In genomic region chr19:48294251-48294650, GRCm38 (mm10) we compare ENCODE assay signal across 22 mouse cellular contexts.
DNase-seq lines count a peak whose midpoint lies in the region; ATAC-seq and TF ChIP-seq lines count a peak whose summit lies in the region.
"Had no signal": no experiment of that assay in that cellular context is flagged by ENCODE, and none has a peak within 500 bp of the region (broad histone marks: within the 10 kb centered on the region; RNA-seq: fewer than 3 reads in every experiment).

No protein-coding gene starts in this region.

- peak; percentile 64; the same call in 1 of the 2 replicates for ATAC-seq in limb, embryonic 12.5 days (ENCODE audit: insufficient number of reproducible peaks, insufficient read depth, low FRiP score, low TSS enrichment, low read depth)
- ATAC-seq in limb, embryonic 14.5 days (ENCODE audit: low FRiP score, low read depth), result no peak
- ATAC-seq in liver, embryonic 11.5 days (replicated peaks; ENCODE audit: low FRiP score), result no peak
- ATAC-seq in erythroid progenitor cell, adult 5-6 weeks (replicated peaks; ENCODE audit: low FRiP score, poor library complexity, severe bottlenecking), result no peak
- ATAC-seq: forebrain, embryonic 14.5 days; forebrain, embryonic 16.5 days had no signal

- no peaks in the 10 kb centered on the region for H3K9me3 ChIP-seq in limb, embryonic 12.5 days
- H3K9me3 ChIP-seq in limb, embryonic 10.5 days (replicated peaks), result no peaks in the 10 kb centered on the region
- H3K9me3 ChIP-seq in limb, embryonic 14.5 days (ENCODE audit: control insufficient read depth, low read length), result no peaks in the 10 kb centered on the region
- no peaks in the 10 kb centered on the region for H3K9me3 ChIP-seq in liver, embryonic 11.5 days (ENCODE audit: control insufficient read depth, low read length)
- H3K9me3 ChIP-seq: embryonic facial prominence, embryonic 13.5 days; forebrain, embryonic 10.5 days; forebrain, embryonic 12.5 days had no signal

- no peaks in the 10 kb centered on the region for H3K4me1 ChIP-seq in limb, embryonic 12.5 days (replicated peaks)
- H3K4me1 ChIP-seq in limb, embryonic 10.5 days, result no peaks in the 10 kb centered on the region
- 0 out of 2 replicates have a peak, but pooled peaks cover 4% of the 10 kb centered on the region for H3K4me1 ChIP-seq in limb, embryonic 14.5 days (ENCODE audit: control insufficient read depth, insufficient read depth, low read length)
- H3K4me1 ChIP-seq in liver, embryonic 11.5 days (replicated peaks; ENCODE audit: control insufficient read depth, insufficient read depth, low read length), result no peaks in the 10 kb centered on the region
- H3K4me1 ChIP-seq: forebrain, embryonic 10.5 days; forebrain, embryonic 12.5 days had no signal

- intact Hi-C loops in left cerebral cortex, adult 2 months (cut with DNase I), result no loop called here

- TF ChIP-seq POLR2A in limb, embryonic 14.5 days (IDR thresholded peaks at IDR 0.05; ENCODE audit: borderline replicate concordance, extremely low read depth, insufficient read depth, insufficient read length), result no peak

- no peak overlapping the region for H3K27ac ChIP-seq in limb, embryonic 12.5 days
- H3K27ac ChIP-seq in limb, embryonic 10.5 days, result no peak overlapping the region
- H3K27ac ChIP-seq in limb, embryonic 14.5 days (replicated peaks; ENCODE audit: low read depth, low read length), result no peak overlapping the region
- no peak overlapping the region for H3K27ac ChIP-seq in left cerebral cortex, adult 2 months
- H3K27ac ChIP-seq in liver, embryonic 11.5 days (ENCODE audit: low read depth, low read length), result no peak overlapping the region
- H3K27ac ChIP-seq: forebrain, embryonic 10.5 days; forebrain, embryonic 12.5 days had no signal

- 24% methylated on average over 2 of the region's 2 CpGs for WGBS in limb, embryonic 12.5 days
- WGBS in limb, embryonic 10.5 days, result 62% methylated on average over 2 of the region's 2 CpGs
- WGBS in limb, embryonic 14.5 days, result 11% methylated on average over 2 of the region's 2 CpGs
- 88% methylated on average over 2 of the region's 2 CpGs for WGBS in liver, embryonic 11.5 days

- H3K4me2 ChIP-seq in limb, embryonic 12.5 days, result no peak overlapping the region
- H3K4me2 ChIP-seq in limb, embryonic 14.5 days (replicated peaks; ENCODE audit: low read depth, low read length, severe bottlenecking), result no peak overlapping the region
- H3K4me2 ChIP-seq in liver, embryonic 11.5 days, result no peak overlapping the region
- H3K4me2 ChIP-seq: embryonic facial prominence, embryonic 13.5 days; forebrain, embryonic 12.5 days had no signal

- no peaks in the 10 kb centered on the region for H3K27me3 ChIP-seq in limb, embryonic 12.5 days
- no peaks in the 10 kb centered on the region for H3K27me3 ChIP-seq in limb, embryonic 10.5 days (ENCODE audit: low read depth, poor library complexity, severe bottlenecking)
- H3K27me3 ChIP-seq in limb, embryonic 14.5 days (ENCODE audit: control insufficient read depth, insufficient read depth, low read length), result no peaks in the 10 kb centered on the region
- no peaks in the 10 kb centered on the region for H3K27me3 ChIP-seq in liver, embryonic 11.5 days (replicated peaks; ENCODE audit: control insufficient read depth, insufficient read depth, low read length)
- H3K27me3 ChIP-seq: embryonic facial prominence, embryonic 13.5 days; forebrain, embryonic 12.5 days had no signal

- no peak for DNase-seq in limb, embryonic 10.5 days (ENCODE audit: low spot score)
- peak; percentile 13 for DNase-seq in forelimb bud, embryonic 11.5 days (ENCODE audit: low read depth, low spot score)
- peak; percentile 54 for DNase-seq in limb, embryonic 14.5 days (ENCODE audit: low spot score)
- no peak for DNase-seq in left cerebral cortex, adult 2 months (ENCODE audit: extremely low spot score in 1 of 2, low spot score in 2 of 2)
- DNase-seq in liver, embryonic 11.5 days (ENCODE audit: low spot score), result no peak
- DNase-seq: adrenal gland, adult 2 months; adrenal gland, postnatal 10 days; adrenal gland, postnatal 25 days; cerebellum, adult 11 months; cerebellum, adult 18-20 months; cerebellum, adult 8-10 months; cerebellum, adult 9-11 months; cerebellum, postnatal 14 days; cerebellum, postnatal 36 days; embryo, embryonic 11 days had no signal

- H3K36me3 ChIP-seq in limb, embryonic 12.5 days, result no peaks in the 10 kb centered on the region
- no peaks in the 10 kb centered on the region for H3K36me3 ChIP-seq in limb, embryonic 10.5 days
- H3K36me3 ChIP-seq in limb, embryonic 14.5 days (ENCODE audit: control insufficient read depth, insufficient read depth, low read length), result no peaks in the 10 kb centered on the region
- H3K36me3 ChIP-seq in liver, embryonic 11.5 days (ENCODE audit: control insufficient read depth, insufficient read depth, low read length), result no peaks in the 10 kb centered on the region
- H3K36me3 ChIP-seq: embryonic facial prominence, embryonic 13.5 days; forebrain, embryonic 10.5 days; forebrain, embryonic 12.5 days had no signal

- no peak overlapping the region for H3K9ac ChIP-seq in limb, embryonic 12.5 days (replicated peaks)
- H3K9ac ChIP-seq in limb, embryonic 14.5 days (ENCODE audit: low read depth, low read length, severe bottlenecking), result no peak overlapping the region
- no peak overlapping the region for H3K9ac ChIP-seq in liver, embryonic 11.5 days (ENCODE audit: low read depth, low read length)
- H3K9ac ChIP-seq: embryonic facial prominence, embryonic 13.5 days; forebrain, embryonic 12.5 days had no signal

- H3K4me3 ChIP-seq in limb, embryonic 12.5 days (replicated peaks), result no peak overlapping the region
- H3K4me3 ChIP-seq in limb, embryonic 10.5 days, result no peak overlapping the region
- no peak overlapping the region for H3K4me3 ChIP-seq in limb, embryonic 14.5 days (replicated peaks; ENCODE audit: low read length)
- H3K4me3 ChIP-seq in left cerebral cortex, adult 2 months, result no peak overlapping the region
- no peak overlapping the region for H3K4me3 ChIP-seq in liver, embryonic 11.5 days (ENCODE audit: low read depth, low read length)
- H3K4me3 ChIP-seq: embryonic facial prominence, embryonic 13.5 days; forebrain, embryonic 10.5 days; forebrain, embryonic 12.5 days had no signal

- TF ChIP-seq CTCF in left cerebral cortex, adult 2 months (IDR thresholded peaks at IDR 0.05), result no peak

Comparison
In these comparisons a context has a peak if more than half of its experiments do, and no peak if none do; other contexts are left out.
1. DNase-seq: peak in forelimb bud, embryonic 11.5 days (single experiment) and limb, embryonic 14.5 days (single experiment); none in limb, embryonic 10.5 days (single experiment), left cerebral cortex, adult 2 months (0 of 2) and liver, embryonic 11.5 days (single experiment).